Mouse (Mus musculus): Measurements from ENCODE around the gene Chil1. TPM values are rescaled to one million over a fixed set of nuclear protein-coding genes. Genes with fewer than 3 reads are reported as not detected.

Chil1 gene
- polyA plus RNA-seq, 1 experiment from 2014 or later = 2.0 TPM

DNA sequence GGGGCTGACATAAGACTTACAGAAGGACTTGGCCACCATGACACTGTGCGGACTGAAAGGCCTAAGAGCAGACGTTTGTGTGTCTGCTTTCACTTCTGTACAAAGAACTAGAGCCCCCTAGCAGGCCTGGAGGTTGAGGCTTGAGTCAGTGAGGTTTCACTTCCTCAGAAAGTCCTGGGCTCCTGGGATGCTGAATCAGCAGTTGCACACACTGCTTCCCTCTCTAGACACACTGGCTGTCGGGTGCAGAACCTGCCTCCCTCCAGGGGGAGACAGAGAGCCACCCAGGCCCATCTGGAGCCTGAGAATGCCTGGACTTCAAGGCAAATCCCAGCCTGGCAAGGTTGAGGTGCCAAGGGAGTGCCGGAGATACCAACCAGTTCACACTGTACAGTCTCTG, 14.4 kb downstream of the Chil1 start:
- no peak for ATAC-seq (ENCODE audit: low FRiP score)
- no peak overlapping the region for H3K27ac ChIP-seq (replicated peaks)
- H3K4me1 ChIP-seq = peaks cover 12% of the 10 kb centered on the region; the same call in 1 of the 2 replicates
- no peak overlapping the region for H3K9ac ChIP-seq (replicated peaks)
- no peaks in the 10 kb centered on the region for H3K36me3 ChIP-seq
- H3K9me3 ChIP-seq (replicated peaks) = no peaks in the 10 kb centered on the region
- no peak overlapping the region for H3K4me3 ChIP-seq (replicated peaks)
- no peaks in the 10 kb centered on the region for H3K27me3 ChIP-seq (replicated peaks)
- H3K4me2 ChIP-seq = no peak overlapping the region
- WGBS = 71% methylated on average over 4 of the region's 4 CpGs

- H3K4me3 ChIP-seq (replicated peaks) = no peak overlapping the region
- ATAC-seq (ENCODE audit: low FRiP score) = no peak
- no peak overlapping the region for H3K4me2 ChIP-seq
- H3K27me3 ChIP-seq (replicated peaks) = no peaks in the 10 kb centered on the region
- H3K9ac ChIP-seq (replicated peaks) = no peak overlapping the region
- H3K9me3 ChIP-seq (replicated peaks) = no peaks in the 10 kb centered on the region
- no peaks in the 10 kb centered on the region for H3K36me3 ChIP-seq
- H3K27ac ChIP-seq (replicated peaks) = no peak overlapping the region
- peaks cover 12% of the 10 kb centered on the region; the same call in 1 of the 2 replicates for H3K4me1 ChIP-seq
- 83% methylated on average over 15 of the region's 15 CpGs for WGBS
These were observed 15.5 kb downstream of the Chil1 start for GRCm38 (mm10) chr1:134197325-134197982.

GRCm38 (mm10) chr1:134198197-134198995, 16.4 kb downstream of the Chil1 start:
- Histone ChIP-seq H3K4me2 (no peak overlapping the region), H3K27me3 (replicated peaks) (no peaks in the 10 kb centered on the region), H3K9me3 (replicated peaks) (no peaks in the 10 kb centered on the region), H3K27ac (replicated peaks) (no peak overlapping the region), H3K9ac (replicated peaks) (no peak overlapping the region), H3K36me3 (no peaks in the 10 kb centered on the region), H3K4me3 (replicated peaks) (no peak overlapping the region), H3K4me1 (peaks cover 11% of the 10 kb centered on the region; the same call in 1 of the 2 replicates)
- 83% methylated on average over 12 of the region's 12 CpGs for WGBS
- no peak for ATAC-seq (ENCODE audit: low FRiP score)

DNA sequence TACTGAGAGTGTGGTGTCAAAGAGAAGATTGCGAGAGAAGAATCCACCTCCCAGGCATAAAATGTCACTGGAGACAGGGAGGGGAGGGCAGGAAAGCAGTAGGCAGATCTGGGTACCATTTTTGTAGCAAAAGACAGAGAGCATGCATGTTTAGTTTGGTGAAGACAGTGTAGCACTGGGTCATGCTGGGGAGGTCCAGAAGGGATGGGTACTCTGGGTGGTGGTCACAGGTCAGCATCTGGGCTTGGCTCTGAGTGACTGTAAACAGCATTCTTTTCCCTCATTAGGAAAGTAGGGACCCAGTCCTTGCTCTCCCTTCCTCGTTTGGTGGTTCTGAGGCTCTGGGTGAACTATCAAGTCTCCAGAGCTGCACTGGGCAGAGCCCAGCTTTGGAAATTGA, 18.5 kb downstream of the Chil1 start:
- Histone ChIP-seq H3K4me2 (no peak overlapping the region), H3K9me3 (replicated peaks) (no peaks in the 10 kb centered on the region), H3K9ac (replicated peaks) (no peak overlapping the region), H3K36me3 (no peaks in the 10 kb centered on the region), H3K27ac (replicated peaks) (no peak overlapping the region), H3K4me3 (replicated peaks) (no peak overlapping the region), H3K27me3 (replicated peaks) (no peaks in the 10 kb centered on the region), H3K4me1 (peaks cover 9% of the 10 kb centered on the region)
- 66% methylated on average over 2 of the region's 2 CpGs for WGBS
- ATAC-seq (ENCODE audit: low FRiP score) = no peak

- Histone ChIP-seq H3K9me3 (replicated peaks) (no peaks in the 10 kb centered on the region), H3K27me3 (replicated peaks) (no peaks in the 10 kb centered on the region), H3K27ac (replicated peaks) (no peak overlapping the region), H3K9ac (replicated peaks) (no peak overlapping the region), H3K4me1 (peaks cover 8% of the 10 kb centered on the region), H3K36me3 (no peaks in the 10 kb centered on the region), H3K4me3 (replicated peaks) (no peak overlapping the region), H3K4me2 (no peak overlapping the region)
- ATAC-seq (ENCODE audit: low FRiP score) = no peak
- 86% methylated on average over 6 of the region's 6 CpGs for WGBS
These were observed 19.2 kb downstream of the Chil1 start for GRCm38 (mm10) chr1:134200998-134201686.

DNA sequence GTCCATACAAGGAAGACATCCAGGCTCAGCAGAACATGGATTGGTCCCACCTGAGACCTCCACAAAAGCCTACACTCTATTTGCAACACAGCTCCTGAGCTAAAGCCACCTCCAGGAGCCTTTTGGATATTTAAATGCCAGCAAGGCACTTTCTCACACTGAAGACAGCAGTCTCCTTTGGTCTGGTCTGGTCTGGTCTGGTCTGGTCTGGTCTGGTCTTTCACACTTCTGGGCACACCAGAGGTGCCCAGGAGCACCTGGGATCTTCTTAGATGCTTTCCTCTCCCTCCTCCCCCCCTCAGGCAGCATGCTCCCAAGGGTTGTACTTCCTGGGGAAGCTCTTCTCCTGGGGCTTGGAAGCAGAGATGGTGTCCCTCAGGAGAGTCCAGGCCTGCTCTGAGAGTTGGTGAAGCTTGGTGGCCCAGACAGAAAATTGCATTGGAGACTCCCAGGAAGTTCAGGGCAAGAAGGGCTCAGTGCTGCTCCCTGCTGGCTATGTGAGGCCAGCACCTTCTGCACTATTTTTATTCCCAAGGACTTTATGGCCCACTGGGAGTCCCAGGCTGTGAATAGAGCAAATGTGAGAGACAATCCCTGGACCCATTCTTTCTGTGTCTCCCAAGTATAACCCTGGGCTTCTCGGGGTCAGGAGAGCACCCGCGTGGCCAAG, 19.9 kb downstream of the Chil1 start:
- Histone ChIP-seq H3K9ac (replicated peaks) (no peak overlapping the region), H3K27me3 (replicated peaks) (no peaks in the 10 kb centered on the region), H3K4me1 (peaks cover 7% of the 10 kb centered on the region), H3K4me2 (no peak overlapping the region), H3K4me3 (replicated peaks) (no peak overlapping the region), H3K9me3 (replicated peaks) (no peaks in the 10 kb centered on the region), H3K27ac (replicated peaks) (no peak overlapping the region), H3K36me3 (no peaks in the 10 kb centered on the region)
- 38% methylated on average over 3 of the region's 3 CpGs for WGBS
- no peak for ATAC-seq (ENCODE audit: low FRiP score)

DNA sequence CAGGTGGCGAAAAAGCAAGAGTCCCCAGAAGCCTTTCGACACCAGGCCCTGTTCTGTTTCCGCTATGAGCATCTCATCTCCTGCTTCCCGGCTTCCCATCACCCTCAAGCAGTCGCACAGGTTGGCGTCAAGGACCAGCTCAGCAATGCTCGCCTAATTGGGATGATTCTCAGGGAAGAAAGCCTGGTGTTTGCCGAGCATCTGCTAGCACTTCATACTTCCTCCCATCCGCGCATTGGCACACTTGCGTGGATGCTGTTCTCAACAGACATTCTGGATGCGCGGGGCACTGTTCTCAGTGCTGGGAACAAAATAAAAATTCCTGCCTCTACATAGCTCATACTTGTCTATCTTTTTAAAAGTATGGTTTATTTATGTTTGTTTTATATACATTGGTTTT, 22.3 kb downstream of the Chil1 start:
- no peak overlapping the region for H3K4me2 ChIP-seq
- no peaks in the 10 kb centered on the region for H3K27me3 ChIP-seq (replicated peaks)
- 94% methylated on average over 13 of the region's 13 CpGs for WGBS
- H3K27ac ChIP-seq (replicated peaks) = no peak overlapping the region
- H3K4me3 ChIP-seq (replicated peaks) = no peak overlapping the region
- ATAC-seq (ENCODE audit: low FRiP score) = no peak
- no peaks in the 10 kb centered on the region for H3K9me3 ChIP-seq (replicated peaks)
- H3K36me3 ChIP-seq = no peaks in the 10 kb centered on the region
- peaks cover 7% of the 10 kb centered on the region for H3K4me1 ChIP-seq
- no peak overlapping the region for H3K9ac ChIP-seq (replicated peaks)

DNA sequence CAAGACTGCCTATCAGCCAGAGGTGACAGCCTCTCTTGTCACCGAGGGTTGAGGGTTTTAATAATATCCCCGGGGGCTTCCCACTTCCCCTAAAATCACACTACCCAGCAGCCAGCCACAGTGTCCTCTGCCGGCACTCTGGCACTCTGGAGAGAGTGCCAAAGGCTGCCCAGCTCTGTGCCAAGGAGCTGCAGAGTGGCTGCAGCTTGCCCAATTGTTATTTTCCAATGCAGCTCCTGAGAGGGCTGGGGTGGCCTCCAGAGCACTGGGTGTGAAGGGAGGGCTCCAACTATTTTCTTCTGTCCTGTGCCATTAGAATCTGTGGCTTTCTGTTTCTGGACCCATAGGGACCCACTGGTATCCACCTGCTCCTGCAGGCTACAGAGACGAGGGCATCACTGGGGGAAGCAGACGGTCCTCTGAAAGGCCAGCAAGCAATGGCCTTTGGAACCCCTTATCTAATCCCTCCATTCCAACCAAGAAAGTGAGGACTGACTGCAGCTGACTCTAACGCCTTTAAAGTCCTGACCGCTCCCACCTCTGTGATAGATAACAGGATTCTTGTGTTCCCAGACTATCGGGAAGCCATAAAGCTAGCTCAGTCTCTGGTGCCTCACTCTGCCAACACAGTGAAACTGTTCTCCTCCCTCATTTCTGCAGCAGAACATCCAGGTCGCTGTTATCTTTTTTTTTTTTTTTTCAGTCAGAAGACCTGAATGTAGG, 23.5 kb downstream of the Chil1 start:
- no peaks in the 10 kb centered on the region for H3K36me3 ChIP-seq
- H3K9me3 ChIP-seq (replicated peaks) = no peaks in the 10 kb centered on the region
- ATAC-seq (ENCODE audit: low FRiP score) = no peak
- no peak overlapping the region for H3K4me2 ChIP-seq
- peaks cover 7% of the 10 kb centered on the region for H3K4me1 ChIP-seq
- H3K4me3 ChIP-seq (replicated peaks) = no peak overlapping the region
- 42% methylated on average over 9 of the region's 9 CpGs for WGBS
- H3K9ac ChIP-seq (replicated peaks) = no peak overlapping the region
- H3K27ac ChIP-seq (replicated peaks) = no peak overlapping the region
- no peaks in the 10 kb centered on the region for H3K27me3 ChIP-seq (replicated peaks)

- WGBS = 61% methylated on average over 5 of the region's 5 CpGs
- no peaks in the 10 kb centered on the region for H3K36me3 ChIP-seq
- H3K9me3 ChIP-seq (replicated peaks) = no peaks in the 10 kb centered on the region
- H3K4me3 ChIP-seq (replicated peaks) = no peak overlapping the region
- no peak overlapping the region for H3K9ac ChIP-seq (replicated peaks)
- peaks cover 9% of the 10 kb centered on the region for H3K4me1 ChIP-seq
- no peak for ATAC-seq (ENCODE audit: low FRiP score)
- H3K4me2 ChIP-seq = no peak overlapping the region
- H3K27ac ChIP-seq (replicated peaks) = no peak overlapping the region
- no peaks in the 10 kb centered on the region for H3K27me3 ChIP-seq (replicated peaks)
These were observed 24.1 kb downstream of the Chil1 start for GRCm38 (mm10) chr1:134206085-134206484.

DNA sequence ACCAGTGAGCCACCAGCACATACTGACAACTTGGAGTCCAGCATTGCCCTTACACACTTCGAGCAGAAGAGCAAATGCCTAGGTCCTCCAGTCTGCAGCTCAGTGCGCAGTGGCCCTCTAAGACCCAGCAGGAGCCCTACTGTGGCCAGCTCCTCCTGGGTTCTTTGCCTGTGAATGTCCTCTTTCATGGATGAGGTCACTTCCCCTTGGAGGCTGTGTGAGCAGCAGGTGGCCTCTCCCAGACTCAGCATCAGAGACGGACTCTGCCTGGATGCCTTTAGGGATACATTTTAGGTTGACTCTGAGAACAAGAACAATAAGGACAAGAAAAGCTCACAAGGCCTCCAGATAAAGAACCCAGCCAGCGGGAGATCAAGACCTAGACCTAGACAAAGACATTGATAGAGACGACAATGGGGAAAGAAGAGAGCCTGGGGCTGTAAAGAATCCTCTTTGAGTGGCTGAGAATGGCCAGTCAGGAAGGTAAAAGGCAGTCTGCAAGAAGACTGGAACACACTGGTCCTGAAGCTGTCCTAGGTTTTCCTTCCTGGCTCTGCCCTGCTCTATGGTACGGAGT, 28.3 kb downstream of the Chil1 start:
- no peak overlapping the region for H3K4me2 ChIP-seq
- H3K9ac ChIP-seq (replicated peaks) = no peak overlapping the region
- H3K27ac ChIP-seq (replicated peaks) = no peak overlapping the region
- no peaks in the 10 kb centered on the region for H3K36me3 ChIP-seq
- peaks cover 20% of the 10 kb centered on the region for H3K4me1 ChIP-seq
- H3K4me3 ChIP-seq (replicated peaks) = no peak overlapping the region
- no peaks in the 10 kb centered on the region for H3K9me3 ChIP-seq (replicated peaks)
- WGBS = 50% methylated on average over 6 of the region's 6 CpGs
- H3K27me3 ChIP-seq (replicated peaks) = no peaks in the 10 kb centered on the region
- no peak for ATAC-seq (ENCODE audit: low FRiP score)

- H3K4me2 ChIP-seq = no peak overlapping the region
- H3K36me3 ChIP-seq = no peaks in the 10 kb centered on the region
- peaks cover 19% of the 10 kb centered on the region for H3K4me1 ChIP-seq
- H3K9me3 ChIP-seq (replicated peaks) = no peaks in the 10 kb centered on the region
- no peaks in the 10 kb centered on the region for H3K27me3 ChIP-seq (replicated peaks)
- no peak overlapping the region for H3K4me3 ChIP-seq (replicated peaks)
- H3K27ac ChIP-seq (replicated peaks) = no peak overlapping the region
- no peak for ATAC-seq (ENCODE audit: low FRiP score)
- 73% methylated on average over 6 of the region's 6 CpGs for WGBS
- H3K9ac ChIP-seq (replicated peaks) = no peak overlapping the region
These were observed 29.1 kb downstream of the Chil1 start for GRCm38 (mm10) chr1:134211043-134211442.
